Mouse (Mus musculus) B cell, adult 2 months (primary cell): ENCODE results near the gene Extl1.
"Not testable (repeated sequence)": the region's sequence is repeated elsewhere in the genome, so short reads cannot be mapped to it uniquely, and the experiment has no call there.

Experiments used
- DNase-seq, 2 experiments: peaks; one replicate each; pipeline ENCODE4 v3.0.0; 2022

Gene Extl1

DNA sequence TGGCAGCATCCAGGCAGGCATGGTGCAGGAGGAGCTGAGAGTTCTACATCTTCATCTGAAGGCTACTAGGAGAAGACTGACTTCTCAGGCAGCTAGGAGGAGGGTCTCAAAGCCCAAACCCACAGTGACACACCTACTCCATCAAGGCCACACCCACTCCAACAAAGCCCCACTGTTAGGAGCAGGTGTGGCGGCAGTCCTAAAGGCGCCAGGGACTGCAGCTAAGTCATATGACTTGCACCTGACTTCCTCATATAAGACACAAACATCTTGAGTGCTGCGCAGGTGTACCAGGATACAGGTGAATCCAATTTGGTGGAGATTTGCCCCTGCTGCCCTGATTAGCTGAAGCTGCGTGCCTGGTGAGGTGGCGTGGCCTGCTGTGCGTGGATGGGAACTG lies at the start of gene Extl1:
Extl1 (minus strand) TSS at position 101 of the 400 bp plus-strand sequence.
- not testable (repeated sequence) for DNase-seq

DNA sequence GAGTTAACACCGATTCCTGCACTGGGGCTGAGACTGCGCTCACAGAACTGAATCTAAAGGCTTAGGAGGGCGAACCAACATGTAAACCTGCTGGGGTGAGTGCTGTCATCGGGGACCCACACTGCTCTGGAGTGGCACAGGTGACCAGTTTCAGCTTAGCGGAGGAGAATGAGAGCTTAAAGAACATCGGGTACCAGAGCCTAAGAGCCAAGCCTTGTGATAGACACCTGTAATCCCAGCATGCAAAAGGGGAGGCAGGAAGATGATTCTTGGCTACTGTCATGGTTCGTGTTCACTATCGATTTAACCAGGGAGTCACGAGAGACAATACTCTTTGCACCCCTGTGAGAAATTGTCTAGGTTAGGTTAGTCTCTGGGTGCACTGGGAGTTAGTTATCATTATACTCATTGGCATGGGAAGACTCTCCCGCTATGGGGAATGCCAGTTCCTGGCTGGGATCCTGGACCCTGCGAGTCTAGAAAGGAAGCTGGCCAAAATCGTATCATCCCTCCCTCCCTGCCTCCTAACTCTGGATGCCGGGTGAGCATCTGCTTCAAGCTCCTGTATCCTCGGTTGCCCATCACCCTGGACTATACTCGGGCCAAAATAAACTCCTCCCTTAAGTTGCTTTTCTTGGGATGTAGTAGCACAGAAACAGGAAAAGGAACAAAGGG lies 49.2 kb upstream of the Extl1 start:
- no peak for DNase-seq

DNA sequence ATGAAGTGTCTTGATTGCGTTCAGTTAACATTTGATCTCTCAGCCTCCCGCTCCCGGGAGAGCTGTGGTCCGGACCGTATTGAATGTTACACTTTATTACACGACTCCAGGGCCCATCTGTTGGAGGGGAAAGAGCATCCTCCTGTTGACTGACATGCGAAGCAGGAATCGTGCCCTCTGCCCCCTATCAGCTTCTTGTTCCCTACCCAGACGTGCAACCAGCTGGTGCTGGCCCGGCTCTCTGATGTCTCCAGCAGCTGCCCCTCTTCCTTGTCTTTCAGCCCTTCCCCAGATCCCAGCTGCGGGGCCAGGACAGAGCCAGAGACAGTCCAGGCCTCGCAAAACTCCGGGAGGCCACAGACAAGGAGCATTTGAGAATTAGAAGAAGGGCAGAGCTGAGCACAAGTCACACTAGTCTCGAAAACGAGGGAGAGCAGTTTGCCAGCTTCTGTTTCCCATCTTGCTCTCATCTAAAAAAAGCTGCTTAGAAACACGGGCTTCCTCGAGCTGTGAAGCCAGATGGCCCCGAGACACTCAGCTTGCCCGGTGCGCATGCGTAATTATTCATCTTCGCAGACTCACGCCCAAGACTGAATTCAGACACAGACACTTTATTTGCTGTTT lies 46.8 kb upstream of the Extl1 start:
- DNase-seq: no peak

DNA sequence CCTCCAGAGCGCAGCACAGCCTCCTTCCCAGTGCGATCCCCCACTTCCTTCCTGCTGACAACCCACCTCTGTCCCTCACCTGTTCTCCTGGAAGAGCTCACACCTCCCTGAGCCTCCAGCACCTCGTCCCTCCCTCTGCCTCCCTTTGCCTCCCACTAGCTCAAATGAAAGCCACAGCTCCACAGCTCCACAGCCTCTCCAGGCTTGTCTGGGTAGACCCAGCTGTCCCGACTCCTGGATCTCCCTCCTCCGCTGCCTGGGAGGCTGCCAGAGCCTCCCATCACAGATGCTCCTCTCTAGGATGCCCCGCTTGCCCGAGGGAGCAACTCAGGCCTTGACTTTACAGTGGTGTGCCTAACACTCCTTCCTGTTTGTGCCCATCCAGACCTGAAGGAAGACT lies 41.4 kb upstream of the Extl1 start:
- DNase-seq: no peak

DNA sequence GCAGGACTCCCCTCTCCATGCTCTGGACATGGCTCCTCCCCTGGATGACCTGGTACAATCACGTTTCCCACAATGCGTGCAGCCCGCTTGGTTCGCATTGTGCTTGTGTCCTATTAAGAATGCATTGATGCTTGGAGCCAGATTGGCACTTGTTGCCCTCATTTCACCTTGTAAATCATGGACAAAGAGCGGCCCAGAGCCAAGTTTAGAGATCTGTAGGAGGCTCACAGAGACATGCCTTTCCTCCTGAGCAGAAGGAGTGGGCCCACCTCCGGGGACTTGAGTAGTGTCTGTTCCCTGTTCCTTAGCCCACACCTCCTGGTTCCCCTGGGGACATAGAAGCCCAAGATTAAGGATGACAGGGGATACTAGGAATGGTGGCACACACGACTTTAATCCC lies 40.3 kb upstream of the Extl1 start:
- no peak for DNase-seq

DNA sequence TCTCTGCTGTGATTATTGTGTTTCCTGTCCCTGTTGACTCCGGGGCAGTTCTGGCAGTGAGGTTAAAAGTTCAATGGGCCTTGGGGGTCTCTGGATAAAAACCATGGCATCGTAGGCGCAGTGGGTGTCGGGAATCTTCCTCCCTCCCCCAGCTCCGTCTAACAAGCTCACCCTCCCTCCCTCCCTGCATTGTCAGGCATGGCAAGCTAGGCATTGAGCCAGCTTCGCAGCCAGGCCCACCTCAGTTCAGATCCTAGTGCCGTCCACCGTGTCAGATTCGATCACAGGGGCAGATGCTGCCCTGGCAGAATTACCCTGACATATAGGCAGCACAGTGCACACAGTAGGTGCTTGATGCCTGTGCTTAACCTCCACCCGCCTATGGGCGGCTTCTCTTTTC lies 38.3 kb upstream of the Extl1 start:
- DNase-seq: no peak

DNA sequence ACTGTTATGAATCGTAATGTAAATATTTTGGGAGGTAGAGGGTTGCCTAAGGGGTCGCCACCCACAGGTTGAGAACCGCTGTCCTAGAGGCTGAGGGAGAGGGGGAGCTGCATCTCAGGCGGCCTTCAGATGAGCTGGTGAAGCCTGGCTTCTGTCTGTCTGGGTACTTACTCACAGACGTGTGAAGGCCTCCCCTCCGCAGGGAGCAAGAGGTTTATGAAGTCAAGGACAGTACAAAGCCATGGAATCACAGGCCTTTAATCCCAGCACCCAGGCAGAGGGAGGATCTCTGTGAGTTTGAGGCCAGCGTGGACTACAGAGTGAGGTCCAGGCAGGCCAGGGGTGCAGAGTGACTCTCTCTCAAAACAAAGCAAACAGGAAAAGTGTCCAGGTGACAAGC lies 33.5 kb upstream of the Extl1 start:
- DNase-seq: no peak

DNA sequence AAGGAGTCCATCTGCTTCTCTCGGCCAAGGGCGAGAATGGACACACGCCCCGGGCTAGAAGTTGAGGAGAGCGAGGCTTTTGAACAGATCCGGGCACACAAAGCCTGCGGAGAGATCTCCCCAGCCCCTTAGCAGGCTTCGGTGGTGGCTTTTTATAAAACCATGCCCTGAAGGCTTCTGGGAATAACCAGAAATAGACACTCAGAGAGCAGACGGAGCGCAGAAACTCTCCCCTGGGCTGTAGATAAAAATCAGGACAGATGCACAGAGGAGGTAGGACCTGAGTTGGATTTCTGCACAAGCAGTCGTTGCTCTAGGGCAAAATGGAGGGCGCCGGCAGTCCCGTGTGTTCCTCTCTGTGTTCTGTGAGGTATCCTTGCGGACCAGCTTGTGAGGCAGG lies 33.0 kb upstream of the Extl1 start:
- DNase-seq: no peak

DNA sequence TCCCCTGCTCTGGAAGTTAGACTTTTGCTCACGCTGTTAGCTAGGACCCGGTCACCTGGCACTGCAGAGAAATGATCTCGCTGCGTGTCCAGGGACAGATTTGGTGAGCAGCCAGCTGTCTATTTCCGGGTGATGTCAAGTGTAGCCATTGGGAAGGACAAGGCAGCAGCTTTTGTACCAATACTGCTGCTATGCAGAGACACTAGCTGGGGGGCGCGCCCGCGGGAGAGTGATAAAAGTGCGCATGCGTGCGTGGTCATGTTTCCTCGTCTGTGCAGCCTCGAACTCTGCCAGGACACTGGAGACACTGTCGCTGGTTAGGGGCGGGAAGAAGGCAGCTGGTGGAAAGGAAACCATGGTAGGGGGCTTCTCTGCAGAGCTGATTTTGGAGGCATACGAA lies 32.5 kb upstream of the Extl1 start:
- no peak for DNase-seq

DNA sequence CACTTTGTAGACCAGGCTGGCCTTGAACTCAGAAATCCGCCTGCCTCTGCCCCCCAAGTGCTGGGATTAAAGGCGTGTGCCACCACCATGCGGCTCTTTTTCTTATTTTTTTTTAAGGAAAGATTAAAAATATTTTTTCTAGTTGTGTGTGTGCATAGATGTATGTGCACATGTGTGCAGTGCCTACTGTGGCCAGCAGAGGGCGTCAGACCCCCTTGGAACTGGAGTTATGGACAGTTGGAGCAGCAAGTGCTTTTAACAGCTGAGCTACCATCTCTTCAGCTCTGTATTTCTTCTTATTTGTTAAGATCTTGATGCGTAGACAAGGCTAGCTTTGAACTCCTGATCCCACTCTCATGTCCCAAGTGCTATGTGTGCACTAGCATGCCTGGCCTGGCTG lies 25.6 kb upstream of the Extl1 start:
- peak; percentile 62 to 65 for DNase-seq

DNA sequence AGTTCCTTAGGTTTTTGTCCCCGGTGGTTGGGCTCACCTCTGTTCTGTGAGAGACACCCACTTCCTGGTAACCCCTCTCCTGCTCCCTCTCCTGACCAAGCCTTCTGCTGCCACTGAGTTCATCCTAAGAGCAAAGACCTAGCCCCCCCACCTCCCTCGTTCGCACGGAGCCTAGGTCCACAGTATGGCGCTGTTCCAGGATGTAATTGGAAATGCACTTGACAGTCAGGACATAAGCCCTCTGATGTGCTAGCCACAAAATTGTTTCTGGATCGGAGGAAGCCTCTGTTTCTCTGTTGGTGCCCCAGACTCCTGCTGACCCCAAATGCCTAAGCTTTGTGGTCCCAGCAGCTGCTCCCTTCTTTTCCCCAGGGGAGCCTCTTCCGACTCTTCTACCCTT lies 20.1 kb upstream of the Extl1 start:
- DNase-seq: no peak

DNA sequence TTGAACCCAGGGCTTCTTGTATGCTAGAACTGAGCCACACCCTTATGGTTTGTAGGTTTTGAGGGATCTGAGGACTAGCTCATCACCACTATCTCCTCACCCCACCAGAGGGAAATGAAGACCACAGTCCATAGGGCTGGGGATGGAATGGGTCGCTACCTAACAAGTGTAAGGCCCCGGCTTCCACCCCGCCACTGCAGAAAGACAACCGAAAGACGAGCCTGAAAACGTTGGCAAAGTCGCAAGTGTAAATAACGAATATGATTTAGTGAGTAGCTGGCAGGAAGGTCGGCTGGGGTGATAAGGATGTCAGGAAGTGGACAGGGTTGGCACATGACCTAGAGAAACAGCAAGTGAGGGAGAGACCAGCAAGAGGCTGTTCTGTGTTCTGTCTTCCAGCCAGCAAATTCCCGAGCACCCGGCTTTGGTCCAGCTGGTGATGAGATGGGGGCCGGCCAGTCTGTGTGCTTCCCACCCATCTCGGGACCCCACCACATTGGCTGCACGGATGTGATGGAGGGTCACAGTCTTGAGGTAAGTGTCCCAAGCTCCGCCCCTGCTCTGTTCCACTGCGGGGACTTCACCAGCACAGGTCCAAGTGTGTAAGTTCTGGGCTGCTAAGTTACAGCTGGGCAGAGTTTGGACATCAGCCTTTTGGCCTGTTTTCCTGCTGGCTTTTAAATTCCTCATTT lies 19.1 kb upstream of the Extl1 start:
- no peak for DNase-seq

DNA sequence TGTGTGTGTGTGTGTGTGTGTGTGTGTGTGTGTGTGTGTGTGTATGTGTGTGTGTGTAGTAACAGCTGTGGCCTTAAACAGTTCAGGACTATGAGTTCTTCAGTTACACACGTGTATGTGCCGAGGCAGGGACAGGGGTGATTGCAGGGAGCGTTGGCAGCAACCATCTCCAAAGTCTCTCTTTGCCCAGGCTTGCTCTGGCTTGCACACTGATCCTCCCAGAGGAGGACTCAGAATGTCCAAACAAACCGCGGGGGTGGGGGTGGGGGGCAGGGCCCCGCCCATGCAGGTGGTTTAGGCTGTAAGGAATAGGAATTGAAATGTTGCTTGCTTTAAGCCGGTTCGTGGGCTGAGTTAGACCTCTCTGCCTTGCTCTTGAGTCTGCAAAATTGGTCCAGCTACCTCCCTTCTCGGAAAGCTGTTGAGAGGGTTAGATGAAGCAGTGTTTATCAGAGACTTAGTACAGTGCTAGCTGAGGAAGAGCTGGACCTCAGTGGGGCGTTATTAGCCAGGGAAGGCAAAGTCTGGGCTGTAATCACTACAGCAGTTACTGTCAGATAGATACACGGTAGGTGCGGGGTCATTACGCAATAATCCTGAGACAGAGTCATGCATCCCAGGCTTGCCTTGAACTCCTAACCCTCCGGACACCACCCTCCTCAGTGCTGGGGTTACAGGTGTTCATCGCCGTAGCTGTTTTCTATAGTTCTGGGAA lies 18.4 kb upstream of the Extl1 start:
- no peak for DNase-seq

DNA sequence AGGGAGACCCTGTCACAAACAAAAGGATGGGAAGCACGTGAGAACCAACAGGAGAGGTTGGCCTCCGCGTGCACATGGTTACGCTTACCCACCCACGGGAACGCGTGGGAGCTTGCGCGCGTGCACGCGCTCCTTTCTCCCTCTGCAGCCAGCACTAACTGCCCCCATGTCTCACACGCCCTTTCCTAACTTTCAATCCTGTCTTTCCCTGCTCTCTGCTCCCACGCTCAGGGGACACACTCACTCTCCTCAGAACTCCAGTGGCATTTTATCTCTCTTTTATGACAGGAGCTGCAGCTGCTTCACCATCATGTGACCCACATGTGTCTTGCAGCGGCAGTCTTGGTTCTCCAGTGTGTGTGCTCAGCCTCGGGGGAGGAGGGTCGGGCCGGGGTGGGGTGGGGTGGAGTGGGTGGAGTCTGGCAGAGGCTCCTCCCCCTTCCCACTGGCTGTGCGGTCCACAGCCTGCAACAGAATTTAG lies 17.6 kb upstream of the Extl1 start:
- DNase-seq: peak; percentile 37 to 41

DNA sequence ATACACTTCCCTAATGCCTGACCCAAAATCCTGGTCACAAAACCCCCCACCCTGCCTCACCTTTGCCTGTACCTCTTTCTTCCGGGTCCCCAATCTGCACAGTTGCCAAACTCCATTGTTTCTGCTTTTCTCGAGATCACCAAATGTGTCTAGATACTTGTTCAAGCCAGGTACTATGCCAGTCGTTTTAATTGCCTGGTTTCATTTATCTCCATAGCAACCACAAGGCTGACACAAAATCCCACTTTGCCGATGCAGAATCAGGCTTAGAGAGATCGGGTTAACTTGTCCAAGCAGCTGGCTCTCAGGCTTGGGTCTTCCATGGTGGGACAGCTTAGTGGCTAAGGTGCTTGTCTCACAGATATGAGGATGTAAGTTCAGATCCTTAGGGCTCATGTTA lies 16.6 kb upstream of the Extl1 start:
- DNase-seq: no peak

DNA sequence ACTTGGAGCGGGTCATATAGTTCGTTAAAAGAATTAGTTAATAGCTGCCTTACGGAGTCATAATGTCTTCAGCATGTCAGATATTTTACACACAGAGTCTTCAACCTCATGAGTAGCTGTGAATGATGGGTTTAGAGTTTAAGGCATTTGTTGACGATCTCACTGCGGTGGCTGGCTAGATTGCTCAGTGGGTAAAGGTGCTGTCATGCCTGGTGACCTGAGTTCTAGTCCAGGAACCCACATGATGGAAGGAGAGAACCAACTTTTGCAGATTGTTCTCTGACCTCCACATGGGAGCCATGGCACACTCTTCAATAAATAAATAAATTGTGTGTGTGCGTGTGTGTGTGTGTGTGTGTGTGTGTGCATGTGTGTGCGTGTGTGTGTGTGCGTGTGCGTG lies 14.1 kb upstream of the Extl1 start:
- no peak for DNase-seq

DNA sequence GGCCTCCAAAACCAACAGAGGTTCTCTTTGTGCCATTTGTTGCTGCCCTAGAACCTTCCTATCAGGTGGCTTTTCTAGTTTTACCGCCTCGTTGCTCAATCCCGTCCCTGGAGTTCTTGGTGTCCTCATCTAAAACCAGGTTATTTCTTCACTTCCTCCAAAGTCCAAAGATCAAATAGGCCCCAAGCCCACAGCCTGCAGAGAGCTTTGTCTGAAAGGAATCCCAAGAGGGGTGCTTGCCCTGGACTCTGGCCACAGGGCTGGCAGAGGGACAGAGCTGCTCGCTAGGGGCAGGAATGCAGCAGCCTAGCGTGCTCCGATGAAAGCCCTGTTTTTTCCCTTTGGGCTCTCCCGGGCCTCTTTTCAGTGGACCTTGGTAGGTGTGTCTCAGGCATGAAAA lies 13.5 kb upstream of the Extl1 start:
- no peak for DNase-seq

DNA sequence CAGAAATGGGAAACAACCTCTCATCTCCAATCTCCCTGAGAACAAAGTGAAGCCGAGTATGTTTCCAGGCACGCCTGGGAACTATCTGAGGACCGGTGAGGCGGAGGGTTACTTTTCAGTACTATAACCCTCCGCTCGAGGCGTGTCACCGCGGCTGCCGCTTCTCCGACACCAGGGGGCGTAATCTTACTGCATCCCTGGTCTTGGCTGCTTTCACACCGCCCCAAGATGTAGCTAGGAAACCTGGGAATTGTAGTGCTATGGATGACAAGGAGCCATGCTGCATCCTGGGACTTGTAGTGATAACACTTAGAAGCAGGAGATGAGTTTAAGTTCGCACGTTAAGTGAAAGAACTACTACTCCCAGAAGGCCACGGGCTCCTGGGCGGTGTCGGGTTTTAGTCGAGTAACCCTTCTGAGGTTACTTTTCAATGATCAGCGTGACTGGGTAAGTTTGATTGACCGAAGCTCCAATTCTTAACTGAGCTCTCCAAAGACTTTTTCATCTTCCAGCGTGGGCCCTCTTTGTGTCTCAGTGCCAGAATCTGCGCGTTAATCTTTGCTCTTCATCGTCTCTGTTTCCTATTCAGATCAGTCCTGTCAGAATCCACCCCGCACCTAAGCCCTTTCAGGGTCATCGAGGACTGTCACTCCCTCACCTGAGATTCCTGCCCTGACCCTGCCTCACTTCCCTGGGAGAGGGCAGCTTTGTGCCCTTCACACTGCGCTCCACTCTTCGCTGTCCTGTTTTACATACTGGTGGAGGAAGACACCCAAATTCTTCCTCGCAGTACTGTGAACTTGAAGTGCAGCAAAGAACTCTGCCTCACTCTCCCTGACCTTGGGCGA lies 12.6 kb upstream of the Extl1 start, which contains the start of gene Pafah2:
Pafah2 (plus strand) TSS at position 344 of the 849 bp plus-strand sequence.
- peak; percentile 91 to 93 for DNase-seq

DNA sequence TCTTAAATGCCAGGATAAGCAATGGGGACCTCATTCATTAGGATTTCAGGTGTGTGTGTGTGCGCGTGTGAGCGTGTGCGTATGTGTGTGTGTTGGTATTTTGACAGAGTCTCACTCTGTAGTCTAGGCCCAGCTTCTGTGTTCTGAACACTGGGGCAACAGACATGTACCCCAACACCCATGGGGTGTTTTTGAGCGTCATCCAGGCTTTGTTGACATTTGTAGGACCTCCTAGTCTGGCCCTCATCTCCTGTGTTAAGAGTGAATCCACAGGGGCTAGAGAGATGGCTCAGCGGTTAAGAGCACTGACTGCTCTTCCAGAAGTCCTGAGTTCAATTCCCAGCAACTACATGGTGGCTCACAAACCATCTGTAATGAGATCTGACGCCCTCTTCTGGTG lies 11.5 kb upstream of the Extl1 start:
- DNase-seq: no peak

DNA sequence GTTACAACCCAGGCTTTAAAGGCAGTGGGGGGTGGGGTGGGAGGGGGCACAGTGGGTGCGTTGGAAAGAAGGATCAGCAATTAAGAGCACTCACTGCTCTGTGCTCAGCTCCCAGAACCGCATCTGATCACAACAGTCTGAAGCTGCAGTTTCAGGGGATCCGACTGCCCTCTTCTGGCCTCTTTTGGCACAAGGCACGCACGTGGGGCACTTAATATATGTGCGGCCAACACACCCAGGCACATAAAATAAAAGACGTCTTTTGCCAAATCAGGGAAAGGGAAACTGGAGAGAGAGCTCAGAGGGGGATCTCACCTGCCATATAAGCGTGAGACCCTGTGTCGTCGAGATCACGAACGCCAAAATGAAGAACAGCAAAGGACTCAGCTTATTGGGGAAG lies 9.4 kb upstream of the Extl1 start:
- no peak for DNase-seq

DNA sequence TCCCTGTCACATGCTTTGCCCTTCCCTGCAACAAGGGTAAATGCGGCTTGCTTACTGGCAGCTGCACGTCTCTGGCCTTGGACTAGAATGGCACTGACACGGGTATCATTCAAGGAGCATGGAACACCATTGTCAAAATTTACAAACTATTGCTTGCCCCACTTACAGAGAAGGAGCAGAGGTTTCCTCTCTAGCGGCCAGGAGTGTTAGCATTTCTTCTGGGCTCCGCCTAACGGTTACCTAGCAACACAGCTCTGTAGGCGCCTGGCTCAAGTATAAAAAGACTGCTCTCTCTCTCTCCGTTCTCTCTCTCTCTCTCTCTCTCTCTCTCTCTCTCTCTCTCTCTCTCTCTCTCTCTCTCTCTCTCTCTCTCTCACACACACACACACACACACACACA lies 8.9 kb upstream of the Extl1 start:
- DNase-seq: no peak

DNA sequence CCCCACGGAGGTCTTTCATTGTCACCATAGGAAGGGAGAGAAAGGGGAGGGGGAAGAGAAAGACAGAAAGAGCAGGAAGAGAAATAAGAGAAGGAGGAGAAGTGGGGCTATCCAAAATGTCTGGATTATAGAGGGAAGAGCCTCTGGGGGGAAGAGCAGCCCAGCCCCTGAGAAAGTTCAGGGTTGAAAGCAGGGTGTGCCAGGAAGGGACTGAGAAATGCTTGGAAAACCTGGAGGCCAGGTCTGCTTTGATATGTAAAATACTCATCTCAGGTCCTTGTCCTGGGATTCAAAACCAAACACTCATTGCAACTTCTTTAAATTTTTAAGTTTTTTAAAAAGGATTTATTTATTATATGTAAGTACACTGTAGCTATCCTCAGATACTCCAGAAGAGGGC lies 8.0 kb upstream of the Extl1 start:
- no peak for DNase-seq

DNA sequence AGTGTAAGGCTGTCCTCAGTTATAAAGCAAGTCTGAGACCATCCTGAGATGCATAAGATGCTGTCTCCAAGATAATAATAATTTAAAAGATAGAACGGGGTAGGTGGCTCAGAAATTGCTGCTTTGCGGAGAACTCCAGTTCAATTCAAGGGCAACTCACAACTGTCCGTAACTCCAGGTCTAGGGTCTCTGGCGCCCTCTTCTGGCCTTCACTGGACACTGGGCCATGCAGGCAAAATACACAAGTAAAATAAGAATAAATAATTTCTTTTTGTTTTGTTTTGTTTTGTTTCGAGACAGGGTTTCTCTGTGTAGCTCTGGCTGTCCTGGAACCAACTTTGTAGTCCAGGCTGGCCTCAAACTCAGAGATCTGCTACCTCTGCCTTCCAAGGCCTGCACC lies 4.7 kb upstream of the Extl1 start:
- DNase-seq: peak; percentile 84 to 85
